ENCODE assay signal across 25 mouse cellular contexts in genomic region chr11:63753260-63753659, GRCm38 (mm10).
A peak's percentile ranks its signal among the peaks of the same experiment; 100 is the strongest.
DNase-seq lines count a peak whose midpoint lies in the region; ATAC-seq and TF ChIP-seq lines count a peak whose summit lies in the region.
"Had no signal": no experiment of that assay in that cellular context is flagged by ENCODE, and none has a peak within 500 bp of the region (broad histone marks: within the 10 kb centered on the region; RNA-seq: fewer than 3 reads in every experiment).

No protein-coding gene starts in this region.

- no peak overlapping the region for H3K9ac ChIP-seq in forebrain, embryonic 11.5 days (ENCODE audit: low read length)
- H3K9ac ChIP-seq in limb, embryonic 14.5 days (ENCODE audit: low read depth, low read length, severe bottlenecking) = no peak overlapping the region
- no peak overlapping the region for H3K9ac ChIP-seq in heart, adult 2 months (ENCODE audit: low read depth, low read length)
- H3K9ac ChIP-seq: forebrain, postnatal 0 days; heart, embryonic 15.5 days; hindbrain, embryonic 15.5 days; intestine, embryonic 15.5 days; liver, embryonic 12.5 days had no signal

- no peaks in the 10 kb centered on the region for H3K9me3 ChIP-seq in forebrain, embryonic 10.5 days
- H3K9me3 ChIP-seq in forebrain, embryonic 11.5 days (ENCODE audit: control insufficient read depth, low read length) = no peaks in the 10 kb centered on the region
- no peaks in the 10 kb centered on the region for H3K9me3 ChIP-seq in limb, embryonic 14.5 days (ENCODE audit: control insufficient read depth, low read length)
- H3K9me3 ChIP-seq: heart, embryonic 15.5 days; hindbrain, embryonic 15.5 days; intestine, embryonic 15.5 days; liver, embryonic 12.5 days had no signal

- TF ChIP-seq CTCF in heart, adult 2 months (IDR thresholded peaks at IDR 0.05) = no peak

- no peak for ATAC-seq in forebrain, embryonic 11.5 days (replicated peaks; ENCODE audit: low FRiP score)
- ATAC-seq in limb, embryonic 14.5 days (ENCODE audit: low FRiP score, low read depth) = peak; percentile 57; the same call in 1 of the 2 replicates
- ATAC-seq: forebrain, postnatal 0 days; intestine, embryonic 15.5 days; liver, embryonic 12.5 days had no signal

- no peak overlapping the region for H3K4me3 ChIP-seq in forebrain, embryonic 10.5 days
- no peak overlapping the region for H3K4me3 ChIP-seq in forebrain, embryonic 11.5 days (ENCODE audit: low read depth, low read length)
- no peak overlapping the region for H3K4me3 ChIP-seq in limb, embryonic 14.5 days (replicated peaks; ENCODE audit: low read length)
- no peak overlapping the region for H3K4me3 ChIP-seq in heart, adult 2 months
- H3K4me3 ChIP-seq: heart, embryonic 15.5 days; hindbrain, embryonic 15.5 days; intestine, embryonic 15.5 days; liver, embryonic 12.5 days had no signal

- H3K4me1 ChIP-seq in forebrain, embryonic 10.5 days = peaks cover 14% of the 10 kb centered on the region
- H3K4me1 ChIP-seq in forebrain, embryonic 11.5 days (replicated peaks; ENCODE audit: control insufficient read depth, insufficient read depth, low read length) = no peaks in the 10 kb centered on the region
- 0 out of 2 replicates have a peak, but pooled peaks cover 8% of the 10 kb centered on the region for H3K4me1 ChIP-seq in limb, embryonic 14.5 days (ENCODE audit: control insufficient read depth, insufficient read depth, low read length)
- H3K4me1 ChIP-seq in heart, adult 2 months (ENCODE audit: control insufficient read depth, insufficient read depth, low read length) = no peaks in the 10 kb centered on the region
- H3K4me1 ChIP-seq: liver, embryonic 12.5 days had no signal

- DNase-seq in forebrain, embryonic 10.5 days (ENCODE audit: extremely low spot score, low spot score) = no peak
- DNase-seq in forebrain, embryonic 11.5 days (ENCODE audit: low spot score) = no peak
- DNase-seq in kidney, adult 9 months = peak; percentile 25
- DNase-seq in kidney, postnatal 25 days = peak; percentile 6 to 46
- no peak for DNase-seq in limb, embryonic 14.5 days (ENCODE audit: low spot score)
- no peak for DNase-seq in right cerebral cortex, adult 18-20 months
- no peak for DNase-seq in frontal cortex, postnatal 10 days (ENCODE audit: low spot score in 2 of 2)
- DNase-seq in heart, adult 2 months = no peak
- DNase-seq: adrenal gland, postnatal 14 days; cerebellum, adult 11 months; cerebellum, postnatal 25 days; forebrain, postnatal 0 days; gastrocnemius, postnatal 10 days; heart, adult 11 months; heart, postnatal 4 days; lung, adult 2 months; lung, postnatal 4 days; right cerebral cortex, postnatal 14 days; spleen, adult 18-20 months; thymus, postnatal 4 days had no signal

- H3K79me2 ChIP-seq in heart, adult 2 months (replicated peaks; ENCODE audit: control insufficient read depth, insufficient read depth, low read length) = no peaks in the 10 kb centered on the region

- TF ChIP-seq EP300 in heart, adult 2 months (IDR thresholded peaks at IDR 0.05; ENCODE audit: insufficient read depth, low read depth, low read length) = no peak

- no peak overlapping the region for H3K4me2 ChIP-seq in forebrain, embryonic 11.5 days (ENCODE audit: low read depth, low read length, severe bottlenecking)
- H3K4me2 ChIP-seq in limb, embryonic 14.5 days (replicated peaks; ENCODE audit: low read depth, low read length, severe bottlenecking) = no peak overlapping the region
- H3K4me2 ChIP-seq: heart, embryonic 15.5 days; hindbrain, embryonic 15.5 days; intestine, embryonic 15.5 days; liver, embryonic 12.5 days had no signal

- intact Hi-C loops in heart, adult 2 months (cut with DNase I) = no loop called here

- no peaks in the 10 kb centered on the region for H3K36me3 ChIP-seq in forebrain, embryonic 10.5 days (replicated peaks)
- no peaks in the 10 kb centered on the region for H3K36me3 ChIP-seq in forebrain, embryonic 11.5 days (ENCODE audit: control insufficient read depth, insufficient read depth, low read length)
- no peaks in the 10 kb centered on the region for H3K36me3 ChIP-seq in limb, embryonic 14.5 days (ENCODE audit: control insufficient read depth, insufficient read depth, low read length)
- H3K36me3 ChIP-seq in heart, adult 2 months (ENCODE audit: control insufficient read depth, insufficient read depth, low read length) = no peaks in the 10 kb centered on the region
- H3K36me3 ChIP-seq: G1E; heart, embryonic 15.5 days; hindbrain, embryonic 15.5 days; intestine, embryonic 15.5 days; liver, embryonic 12.5 days had no signal

- WGBS in forebrain, embryonic 10.5 days = 59% methylated on average over 5 of the region's 5 CpGs
- 61% methylated on average over 5 of the region's 5 CpGs for WGBS in forebrain, embryonic 11.5 days
- 30% methylated on average over 5 of the region's 5 CpGs for WGBS in limb, embryonic 14.5 days
- WGBS in heart, adult 2 months = 79% methylated on average over 5 of the region's 5 CpGs

- H3K27me3 ChIP-seq in forebrain, embryonic 10.5 days (ENCODE audit: poor library complexity, severe bottlenecking) = no peaks in the 10 kb centered on the region
- no peaks in the 10 kb centered on the region for H3K27me3 ChIP-seq in forebrain, embryonic 11.5 days (ENCODE audit: control insufficient read depth, insufficient read depth, low read length)
- no peaks in the 10 kb centered on the region for H3K27me3 ChIP-seq in limb, embryonic 14.5 days (ENCODE audit: control insufficient read depth, insufficient read depth, low read length)
- no peaks in the 10 kb centered on the region for H3K27me3 ChIP-seq in heart, adult 2 months (ENCODE audit: control insufficient read depth, insufficient read depth, low read length)
- H3K27me3 ChIP-seq: heart, embryonic 15.5 days; hindbrain, embryonic 15.5 days; intestine, embryonic 15.5 days; liver, embryonic 12.5 days had no signal

- H3K27ac ChIP-seq in forebrain, embryonic 10.5 days = peak overlapping the region; percentile 2; the same call in 1 of the 2 replicates
- no peak overlapping the region for H3K27ac ChIP-seq in forebrain, embryonic 11.5 days (ENCODE audit: low read depth, low read length)
- no peak overlapping the region for H3K27ac ChIP-seq in limb, embryonic 14.5 days (replicated peaks; ENCODE audit: low read depth, low read length)
- no peak overlapping the region for H3K27ac ChIP-seq in heart, adult 2 months
- H3K27ac ChIP-seq: heart, embryonic 15.5 days; hindbrain, embryonic 15.5 days; intestine, embryonic 15.5 days; liver, embryonic 12.5 days had no signal

- TF ChIP-seq POLR2A in limb, embryonic 14.5 days (IDR thresholded peaks at IDR 0.05; ENCODE audit: borderline replicate concordance, extremely low read depth, insufficient read depth, insufficient read length) = no peak
- TF ChIP-seq POLR2A in heart, adult 2 months (IDR thresholded peaks at IDR 0.05; ENCODE audit: insufficient read depth, low read depth, low read length) = no peak

Comparison
In these comparisons a context has a peak if more than half of its experiments do, and no peak if none do; other contexts are left out.
1. DNase-seq: peak in kidney, adult 9 months (single experiment) and kidney, postnatal 25 days (2 of 2); none in forebrain, embryonic 10.5 days (single experiment), forebrain, embryonic 11.5 days (single experiment), limb, embryonic 14.5 days (single experiment), right cerebral cortex, adult 18-20 months (single experiment), frontal cortex, postnatal 10 days (0 of 2) and heart, adult 2 months (0 of 2).